Mouse (Mus musculus) intestine, embryonic 15.5 days (tissue): ENCODE data around the gene Gm28635. TPM values are rescaled to one million over a fixed set of nuclear protein-coding genes. Genes with fewer than 3 reads are reported as not detected.

ENCODE experiments used
- ATAC-seq: fragments of 200-750 bp; cut with Nextera tagmentation; 2 replicates; pipeline ENCODE4 v1.8.0; 2017; ENCODE audit warnings: moderate TSS enrichment, moderate library complexity
- H3K27ac ChIP-seq: fragments of 300-500 bp; sonication (generic); 2 replicates; pipeline ENCODE4 v1.5.1; 2015; ENCODE audit warnings: mild to moderate bottlenecking, inconsistent platforms
- H3K27me3 ChIP-seq: fragments of 300-500 bp; sonication (generic); replicated peaks from 2 replicates; pipeline ENCODE4 v1.6.1; 2015; ENCODE audit warnings: inconsistent platforms
- H3K36me3 ChIP-seq: fragments of 300-500 bp; sonication (generic); 2 replicates; pipeline ENCODE4 v1.6.1; 2015; ENCODE audit warnings: inconsistent platforms
- H3K4me1 ChIP-seq: fragments of 300-500 bp; sonication (generic); replicated peaks from 2 replicates; pipeline ENCODE4 v1.6.1; 2015; ENCODE audit warnings: inconsistent platforms
- H3K4me2 ChIP-seq: fragments of 300-500 bp; sonication (generic); replicated peaks from 2 replicates; pipeline ENCODE4 v1.6.1; 2015; ENCODE audit warnings: mild to moderate bottlenecking, inconsistent platforms
- H3K4me3 ChIP-seq: fragments of 300-500 bp; sonication (generic); replicated peaks from 2 replicates; pipeline ENCODE4 v1.5.1; 2015; ENCODE audit warnings: inconsistent platforms
- H3K9ac ChIP-seq: fragments of 300-500 bp; sonication (generic); 2 replicates; pipeline ENCODE4 v1.6.1; 2015; ENCODE audit warnings: inconsistent platforms
- H3K9me3 ChIP-seq: fragments of 300-500 bp; sonication (generic); 2 replicates; pipeline ENCODE4 v1.6.1; 2016; ENCODE audit warnings: inconsistent platforms
- WGBS: fragments of 180-500 bp; shearing (Covaris S2); methylation state at CpG from one replicate; pipeline ENCODE4 v1.1.7; 2015; 5-methylcytosine and 5-hydroxymethylcytosine counted together
- polyA plus RNA-seq: library from polyadenylated mRNA; unstranded; fragments of >200 nt; fragmentation: Nextera tagmentation; extraction: Ambion mirVana; gene quantifications from 2 replicates; pipeline ENCODE4 v1.2.1, GENCODE M21; 2015

Gene Gm28635
- polyA plus RNA-seq, 1 experiment from 2014 or later, result not detected

GRCm38 (mm10) chr2:84714811-84715561, 37.1 kb upstream of the Gm28635 start, which contains the start of gene Zdhhc5:
TSS of gene Zdhhc5 (minus strand) at chr2:84715180.
- Histone ChIP-seq H3K9me3 (no peaks in the 10 kb centered on the region), H3K4me2 (peak within 1 kb of the TSS; percentile 82), H3K27ac (peak within 1 kb of the TSS; percentile 100), H3K9ac (peak within 1 kb of the TSS; percentile 91), H3K36me3 (peaks cover 3% of the 10 kb centered on the region), H3K4me1 (no peaks in the 10 kb centered on the region; the same call in 1 of the 2 replicates), H3K27me3 (no peaks in the 10 kb centered on the region), H3K4me3 (peak within 1 kb of the TSS; percentile 98)
- WGBS, result under 1% methylated on average over 104 of the region's 107 CpGs
- peak; percentile 96 for ATAC-seq

- H3K4me1 ChIP-seq, result no peaks in the 10 kb centered on the region; the same call in 1 of the 2 replicates
- H3K4me3 ChIP-seq, result peak overlapping the region; percentile 98
- H3K36me3 ChIP-seq, result peaks cover 6% of the 10 kb centered on the region
- peak overlapping the region; percentile 100 for H3K27ac ChIP-seq
- peak overlapping the region; percentile 91 for H3K9ac ChIP-seq
- H3K9me3 ChIP-seq, result no peaks in the 10 kb centered on the region
- H3K4me2 ChIP-seq, result peak overlapping the region; percentile 60
- 0% methylated on average over 26 of the region's 26 CpGs for WGBS
- H3K27me3 ChIP-seq, result no peaks in the 10 kb centered on the region
- ATAC-seq, result no peak
Observed at GRCm38 (mm10) chr2:84714422-84714810, 36.6 kb upstream of the Gm28635 start.

GRCm38 (mm10) chr2:84711898-84712297, 34.1 kb upstream of the Gm28635 start:
- no peak overlapping the region for H3K27ac ChIP-seq
- H3K36me3 ChIP-seq, result peaks cover 6% of the 10 kb centered on the region
- H3K9me3 ChIP-seq, result no peaks in the 10 kb centered on the region
- no peak overlapping the region for H3K4me3 ChIP-seq
- H3K27me3 ChIP-seq, result no peaks in the 10 kb centered on the region
- H3K9ac ChIP-seq, result no peak overlapping the region
- H3K4me1 ChIP-seq, result no peaks in the 10 kb centered on the region; the same call in 1 of the 2 replicates
- ATAC-seq, result no peak
- H3K4me2 ChIP-seq, result no peak overlapping the region
- 90% methylated on average over 2 of the region's 2 CpGs for WGBS

DNA sequence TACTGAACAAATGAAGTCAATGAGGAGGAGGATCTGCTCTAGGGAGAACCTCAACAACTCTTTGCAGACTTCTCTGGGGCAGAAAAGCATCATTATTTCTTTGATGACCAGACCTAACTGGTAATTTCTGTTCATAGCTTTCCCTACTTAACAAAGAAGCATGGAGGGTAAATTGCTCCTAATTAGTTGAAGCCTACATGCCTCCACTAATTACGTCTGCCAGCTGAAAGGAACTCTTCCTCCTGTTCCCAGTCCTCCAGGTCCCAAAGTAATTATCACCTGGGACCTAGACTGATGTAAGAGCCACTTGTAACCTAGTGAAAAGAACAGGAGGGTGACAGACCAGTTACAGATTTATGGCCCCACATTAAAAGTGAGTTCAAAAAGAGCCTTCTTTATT, 29.7 kb upstream of the Gm28635 start:
- WGBS, result 49% methylated on average over 1 of the region's 1 CpGs
- H3K27ac ChIP-seq, result no peak overlapping the region
- peaks cover 6% of the 10 kb centered on the region for H3K36me3 ChIP-seq
- H3K4me2 ChIP-seq, result no peak overlapping the region
- no peak for ATAC-seq
- H3K4me1 ChIP-seq, result 0 out of 2 replicates have a peak, but pooled peaks cover 2% of the 10 kb centered on the region
- no peak overlapping the region for H3K9ac ChIP-seq
- H3K27me3 ChIP-seq, result no peaks in the 10 kb centered on the region
- no peak overlapping the region for H3K4me3 ChIP-seq
- no peaks in the 10 kb centered on the region for H3K9me3 ChIP-seq

DNA sequence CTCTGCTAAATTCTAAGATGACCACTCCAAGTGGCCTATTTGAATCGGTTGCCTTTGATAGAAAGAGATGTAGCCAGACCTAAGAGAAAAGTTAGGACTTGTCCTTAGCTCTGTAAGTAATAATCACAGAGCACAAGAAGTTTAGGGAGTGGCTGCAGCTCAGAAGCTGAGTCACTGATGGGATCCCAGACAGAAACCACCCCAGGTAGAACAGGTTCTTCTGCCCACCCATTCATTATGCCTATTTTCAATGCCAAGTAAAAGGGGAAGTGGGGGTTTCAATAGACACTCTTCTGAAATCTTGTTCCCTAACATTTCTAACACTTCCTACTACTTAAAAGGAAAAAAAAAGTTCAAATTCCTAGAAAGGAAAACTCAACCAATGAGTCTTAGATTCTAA, 27.5 kb upstream of the Gm28635 start:
- 82% methylated on average over 1 of the region's 1 CpGs for WGBS
- ATAC-seq, result peak; percentile 59; the same call in 1 of the 2 replicates
- H3K4me2 ChIP-seq, result no peak overlapping the region
- peaks cover 5% of the 10 kb centered on the region for H3K36me3 ChIP-seq
- no peak overlapping the region for H3K9ac ChIP-seq
- 0 out of 2 replicates have a peak, but pooled peaks cover 2% of the 10 kb centered on the region for H3K4me1 ChIP-seq
- H3K9me3 ChIP-seq, result no peaks in the 10 kb centered on the region
- H3K27ac ChIP-seq, result peak overlapping the region; percentile 44; the same call in 1 of the 2 replicates
- no peaks in the 10 kb centered on the region for H3K27me3 ChIP-seq
- no peak overlapping the region for H3K4me3 ChIP-seq

DNA sequence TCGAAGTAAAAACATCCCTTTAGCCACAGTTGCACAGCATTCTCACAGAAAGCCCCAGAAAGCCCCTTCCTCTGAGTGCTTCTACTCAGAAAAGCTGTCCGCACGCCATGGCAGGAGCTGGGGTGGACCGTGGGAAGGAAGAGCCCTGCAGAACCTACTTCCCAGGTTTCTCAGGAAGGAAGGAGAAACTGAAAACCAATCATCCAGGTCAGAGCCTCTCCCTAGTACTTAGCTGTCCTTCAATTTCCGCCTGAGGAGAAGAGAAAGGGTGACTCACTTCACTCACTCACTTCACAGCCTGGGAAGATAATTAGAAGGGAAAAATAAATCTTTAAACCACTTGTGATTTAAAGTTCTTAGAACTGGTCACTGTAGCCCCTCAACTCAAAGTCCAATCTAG, 26.5 kb upstream of the Gm28635 start:
- Histone ChIP-seq H3K9me3 (no peaks in the 10 kb centered on the region), H3K4me1 (0 out of 2 replicates have a peak, but pooled peaks cover 2% of the 10 kb centered on the region), H3K4me3 (no peak overlapping the region), H3K9ac (no peak overlapping the region), H3K36me3 (peaks cover 2% of the 10 kb centered on the region; the same call in 1 of the 2 replicates), H3K27ac (peak overlapping the region; percentile 54; the same call in 1 of the 2 replicates), H3K4me2 (no peak overlapping the region), H3K27me3 (no peaks in the 10 kb centered on the region)
- ATAC-seq, result peak; percentile 59; the same call in 1 of the 2 replicates
- WGBS, result 78% methylated on average over 5 of the region's 5 CpGs

GRCm38 (mm10) chr2:84703497-84703896, 25.7 kb upstream of the Gm28635 start:
- Histone ChIP-seq H3K9ac (no peak overlapping the region), H3K9me3 (no peaks in the 10 kb centered on the region), H3K27ac (no peak overlapping the region), H3K27me3 (no peaks in the 10 kb centered on the region), H3K4me3 (no peak overlapping the region), H3K4me2 (no peak overlapping the region), H3K36me3 (peaks cover 3% of the 10 kb centered on the region; the same call in 1 of the 2 replicates), H3K4me1 (0 out of 2 replicates have a peak, but pooled peaks cover 2% of the 10 kb centered on the region)
- ATAC-seq, result no peak
- WGBS, result 94% methylated on average over 1 of the region's 1 CpGs

DNA sequence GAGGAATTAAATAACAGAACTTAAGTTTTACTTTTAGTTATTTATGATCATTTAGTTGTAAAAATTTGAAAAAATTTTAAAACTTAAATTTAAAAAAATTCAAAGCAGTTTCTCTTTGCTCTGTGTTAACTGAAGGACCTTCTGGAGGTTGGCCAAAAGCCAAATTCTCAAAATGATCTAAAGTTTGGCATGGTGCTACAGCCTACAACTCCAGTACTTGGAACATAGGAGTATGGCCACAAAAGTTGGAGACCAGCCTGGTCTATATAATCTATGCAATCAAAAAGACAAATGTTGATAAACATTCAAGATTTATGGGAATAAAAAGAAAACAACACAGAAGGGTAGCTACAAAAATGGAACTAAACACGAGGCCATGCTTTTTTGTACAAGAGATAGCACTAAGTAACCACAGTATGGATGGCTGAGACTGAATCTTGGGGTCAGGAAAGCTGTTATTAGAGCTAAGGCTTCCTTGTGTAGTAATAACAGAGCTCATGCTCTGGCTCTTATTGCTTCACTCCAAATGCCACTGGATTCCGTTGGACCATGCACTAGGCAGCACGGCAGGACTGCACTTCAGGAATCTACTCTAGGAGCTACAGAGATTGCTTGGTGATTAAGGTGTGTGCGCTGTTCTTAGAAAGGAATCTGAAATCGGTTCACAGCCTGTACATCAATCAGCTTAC, 17.3 kb upstream of the Gm28635 start:
- no peak overlapping the region for H3K27ac ChIP-seq
- peak; percentile 34; the same call in 1 of the 2 replicates for ATAC-seq
- WGBS, result 74% methylated on average over 5 of the region's 5 CpGs
- H3K36me3 ChIP-seq, result peaks cover 25% of the 10 kb centered on the region; the same call in 1 of the 2 replicates
- H3K4me1 ChIP-seq, result no peaks in the 10 kb centered on the region
- H3K4me2 ChIP-seq, result no peak overlapping the region
- no peaks in the 10 kb centered on the region for H3K9me3 ChIP-seq
- H3K4me3 ChIP-seq, result no peak overlapping the region
- H3K9ac ChIP-seq, result no peak overlapping the region
- H3K27me3 ChIP-seq, result no peaks in the 10 kb centered on the region

GRCm38 (mm10) chr2:84690050-84690449, 12.2 kb upstream of the Gm28635 start:
- Histone ChIP-seq H3K36me3 (peaks cover 42% of the 10 kb centered on the region), H3K4me3 (no peak overlapping the region), H3K4me2 (no peak overlapping the region), H3K27me3 (no peaks in the 10 kb centered on the region), H3K27ac (no peak overlapping the region), H3K4me1 (no peaks in the 10 kb centered on the region), H3K9me3 (no peaks in the 10 kb centered on the region), H3K9ac (no peak overlapping the region)
- 93% methylated on average over 12 of the region's 12 CpGs for WGBS
- ATAC-seq, result no peak

GRCm38 (mm10) chr2:84688080-84688844, 10.4 kb upstream of the Gm28635 start:
- no peak overlapping the region for H3K27ac ChIP-seq
- no peaks in the 10 kb centered on the region for H3K27me3 ChIP-seq
- H3K4me1 ChIP-seq, result no peaks in the 10 kb centered on the region
- H3K4me3 ChIP-seq, result no peak overlapping the region
- no peak overlapping the region for H3K9ac ChIP-seq
- no peak for ATAC-seq
- H3K9me3 ChIP-seq, result no peaks in the 10 kb centered on the region
- no peak overlapping the region for H3K4me2 ChIP-seq
- peaks cover 38% of the 10 kb centered on the region for H3K36me3 ChIP-seq
- 89% methylated on average over 2 of the region's 2 CpGs for WGBS

- H3K4me1 ChIP-seq, result peaks cover 3% of the 10 kb centered on the region; the same call in 1 of the 2 replicates
- H3K27me3 ChIP-seq, result no peaks in the 10 kb centered on the region
- H3K9ac ChIP-seq, result no peak overlapping the region
- no peak overlapping the region for H3K4me2 ChIP-seq
- H3K36me3 ChIP-seq, result peaks cover 14% of the 10 kb centered on the region
- no peak for ATAC-seq
- H3K27ac ChIP-seq, result no peak overlapping the region
- 65% methylated on average over 6 of the region's 6 CpGs for WGBS
- no peak overlapping the region for H3K4me3 ChIP-seq
- no peaks in the 10 kb centered on the region for H3K9me3 ChIP-seq
Observed at GRCm38 (mm10) chr2:84682605-84683183, 4.9 kb upstream of the Gm28635 start.
